Mouse (Mus musculus): ENCODE measurements at regions not wholly inside any gene's neighbourhood (a gene's known extent, or its start where the extent isn't known, plus 50 kb on each side); places are given as distances from the start of the nearest gene placed in this dataset.

DNA sequence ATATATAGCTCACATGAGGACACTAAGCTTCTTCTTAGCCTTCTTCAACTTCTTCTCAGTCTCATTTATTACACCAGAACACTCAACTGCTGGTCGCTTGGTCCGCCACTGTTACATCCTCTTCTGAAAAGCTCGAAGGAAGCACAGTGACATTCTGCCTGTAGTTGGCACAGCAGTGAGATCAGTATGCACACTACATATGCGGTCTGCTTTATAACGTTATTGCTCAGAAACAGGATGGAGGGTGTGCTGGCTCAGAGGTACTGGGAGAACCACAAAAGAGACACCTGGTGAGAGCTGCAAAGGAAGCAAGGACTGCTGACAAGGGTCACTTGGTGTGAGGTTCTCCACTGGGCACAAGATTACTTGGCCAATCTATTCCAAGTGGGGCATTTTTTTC, 179.5 kb downstream of the Ets1 start:
- Histone ChIP-seq H3K27me3 (ENCODE audit: control insufficient read depth, insufficient read depth, low read length, poor library complexity, severe bottlenecking) (no peaks in the 10 kb centered on the region), H3K36me3 (ENCODE audit: control insufficient read depth, insufficient read depth, low read length, poor library complexity, severe bottlenecking) (no peaks in the 10 kb centered on the region)
- DNase-seq (ENCODE audit: low read depth, low spot score): peak; percentile 5

DNA sequence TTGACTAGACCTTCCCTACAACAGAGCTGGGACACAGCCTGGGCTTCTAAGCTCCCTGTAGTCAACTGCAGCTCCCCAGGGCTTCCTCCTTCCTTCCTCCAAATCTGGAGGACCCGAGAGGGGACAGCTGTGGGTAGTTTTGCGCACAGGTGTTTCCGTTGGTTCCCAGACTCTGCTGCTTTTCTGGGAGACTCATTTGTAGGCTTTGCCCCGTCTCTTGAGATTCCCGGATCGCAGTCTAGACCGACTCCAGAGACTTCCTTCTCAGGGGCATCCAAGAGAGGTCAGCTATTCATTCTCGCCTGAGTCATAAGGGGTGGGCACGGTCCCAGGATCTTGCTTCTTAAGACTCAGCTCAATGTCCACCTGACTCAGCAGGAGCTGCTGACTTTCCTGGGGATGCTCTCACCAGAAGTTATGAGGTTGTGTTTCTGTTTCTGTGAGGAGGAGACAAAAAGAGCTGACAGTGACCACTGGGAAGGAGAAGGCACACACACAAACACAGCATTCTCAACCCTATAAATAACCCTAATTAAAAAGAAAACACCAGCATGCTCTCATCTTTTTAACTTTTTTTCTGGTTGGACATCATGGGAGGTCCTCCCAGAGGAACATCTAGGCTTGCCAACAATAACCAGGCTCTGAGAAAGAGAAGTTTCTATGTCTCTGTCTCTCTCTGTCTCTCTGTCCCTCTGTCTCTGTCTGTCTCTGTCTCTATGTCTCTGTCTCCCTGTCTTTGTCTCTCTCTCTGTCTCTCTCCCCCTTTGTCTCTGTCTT, 180.8 kb downstream of the Ets1 start:
- H3K36me3 ChIP-seq (ENCODE audit: control insufficient read depth, insufficient read depth, low read length, poor library complexity, severe bottlenecking): no peaks in the 10 kb centered on the region
- H3K27me3 ChIP-seq (ENCODE audit: control insufficient read depth, insufficient read depth, low read length, poor library complexity, severe bottlenecking): no peaks in the 10 kb centered on the region
- no peak for DNase-seq (ENCODE audit: low read depth, low spot score)

DNA sequence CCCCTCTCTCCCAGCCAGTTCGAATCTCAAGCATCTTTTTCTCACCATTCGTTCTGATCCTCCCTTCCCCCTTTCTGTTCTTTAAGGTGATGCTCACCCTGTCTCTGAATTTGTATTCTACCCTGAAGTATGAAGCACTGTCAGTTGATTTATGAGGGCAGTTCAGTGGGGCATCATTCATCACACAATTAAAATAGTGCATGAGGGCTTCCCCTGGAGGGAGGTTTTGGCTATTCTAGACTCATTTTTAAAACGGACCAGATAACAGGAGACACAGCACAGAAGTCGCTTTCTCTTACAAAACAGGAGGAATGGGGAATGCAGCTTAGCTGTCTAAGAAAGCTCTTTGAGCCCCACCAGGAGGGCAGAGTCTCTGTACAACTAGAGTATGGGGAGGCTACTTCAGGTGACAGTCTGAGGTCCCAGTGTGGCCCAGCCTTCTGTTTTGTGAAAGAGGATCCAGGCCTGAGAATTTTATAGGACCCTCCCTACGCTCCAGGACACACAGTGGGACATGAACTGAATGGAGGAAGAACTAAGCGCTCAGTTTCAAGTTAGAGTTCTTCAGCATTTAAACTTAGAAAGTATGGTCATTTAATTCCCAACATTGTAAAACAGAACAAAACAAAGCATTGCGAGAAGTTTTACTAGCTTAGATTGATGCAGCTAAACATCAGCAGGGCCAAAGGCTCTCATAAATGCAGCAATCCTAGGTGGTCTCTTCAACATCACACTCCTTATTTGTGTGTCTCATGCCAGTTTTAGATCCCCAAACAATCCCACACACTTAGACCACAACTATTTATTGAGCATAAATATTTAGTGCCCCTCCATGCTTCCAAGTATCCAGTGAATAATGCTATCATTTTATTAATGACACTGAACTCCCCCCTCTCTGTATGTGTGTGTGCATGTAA, 181.7 kb downstream of the Ets1 start:
- no peaks in the 10 kb centered on the region for H3K27me3 ChIP-seq (ENCODE audit: control insufficient read depth, insufficient read depth, low read length, poor library complexity, severe bottlenecking)
- H3K36me3 ChIP-seq (ENCODE audit: control insufficient read depth, insufficient read depth, low read length, poor library complexity, severe bottlenecking): no peaks in the 10 kb centered on the region
- DNase-seq (ENCODE audit: low read depth, low spot score): no peak

DNA sequence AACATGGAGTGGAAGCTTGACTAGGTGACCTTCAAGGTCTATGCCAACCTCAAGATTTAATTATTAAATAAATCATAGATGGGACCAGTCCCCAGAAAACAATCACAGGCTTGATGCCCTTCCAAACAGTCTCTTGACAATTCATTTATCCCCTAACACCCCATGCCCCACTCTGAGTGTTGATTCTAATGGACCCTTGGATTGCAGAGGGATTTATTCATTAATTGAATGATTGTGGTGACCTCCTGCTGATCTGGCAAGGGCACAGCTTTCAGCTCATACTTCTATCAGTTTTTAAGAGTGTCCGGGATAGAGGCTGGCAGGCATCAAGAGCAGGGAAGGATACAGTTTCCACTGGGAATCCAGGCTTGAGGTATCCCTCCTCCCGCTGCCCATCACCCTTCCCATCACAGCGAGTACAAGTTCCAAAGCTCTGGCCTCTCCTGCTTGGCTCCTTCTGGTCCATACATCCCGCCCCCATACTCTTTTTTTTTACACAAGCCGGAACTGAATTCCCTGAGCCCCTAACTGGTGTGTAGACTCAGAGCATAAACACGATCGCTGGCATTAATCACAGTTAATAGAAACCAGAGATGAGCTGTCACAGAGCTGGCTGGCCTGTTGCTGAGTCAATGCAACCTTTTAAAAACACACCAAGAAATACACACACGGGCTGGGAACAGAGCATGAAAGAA, 187.6 kb downstream of the Ets1 start:
- Histone ChIP-seq H3K27me3 (ENCODE audit: control insufficient read depth, insufficient read depth, low read length, poor library complexity, severe bottlenecking) (no peaks in the 10 kb centered on the region), H3K36me3 (ENCODE audit: control insufficient read depth, insufficient read depth, low read length, poor library complexity, severe bottlenecking) (no peaks in the 10 kb centered on the region)
- DNase-seq (ENCODE audit: low read depth, low spot score): no peak

- no peaks in the 10 kb centered on the region for H3K36me3 ChIP-seq (ENCODE audit: control insufficient read depth, insufficient read depth, low read length, poor library complexity, severe bottlenecking)
- no peak for DNase-seq (ENCODE audit: low read depth, low spot score)
- no peaks in the 10 kb centered on the region for H3K27me3 ChIP-seq (ENCODE audit: control insufficient read depth, insufficient read depth, low read length, poor library complexity, severe bottlenecking)
Measured at GRCm38 (mm10) chr9:32824134-32824531, 188.1 kb downstream of the Ets1 start.

DNA sequence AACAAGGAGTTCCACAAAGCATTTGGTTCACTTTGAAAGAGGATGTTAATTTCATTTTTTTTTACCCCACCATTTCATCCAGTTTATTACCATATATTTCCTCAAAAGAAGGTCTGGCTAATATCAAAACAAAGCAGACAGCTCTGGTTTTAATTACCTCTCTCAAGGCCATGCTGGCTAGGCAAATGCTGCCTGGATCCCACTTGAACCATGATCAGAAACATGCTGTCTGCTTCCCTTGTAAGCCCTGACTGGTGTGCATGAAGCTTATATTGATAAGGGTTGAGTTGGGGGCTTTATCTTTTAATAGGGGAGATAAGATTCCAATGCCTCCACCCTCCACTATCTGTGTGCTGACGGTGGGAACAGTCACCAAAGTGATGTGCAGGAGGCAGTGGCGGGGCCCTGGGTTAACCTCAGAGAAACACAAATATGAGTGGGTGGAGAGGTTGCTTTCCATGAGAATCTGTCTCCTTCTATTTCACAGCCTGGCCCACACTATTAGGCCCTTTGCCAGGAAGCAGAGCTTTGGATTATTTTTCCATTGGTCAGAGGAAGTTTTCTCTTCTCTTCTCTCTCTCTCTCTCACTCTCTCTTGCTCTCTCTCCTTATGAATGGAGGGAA, 194.4 kb downstream of the Ets1 start:
- Histone ChIP-seq H3K27me3 (ENCODE audit: control insufficient read depth, insufficient read depth, low read length, poor library complexity, severe bottlenecking) (no peaks in the 10 kb centered on the region), H3K36me3 (ENCODE audit: control insufficient read depth, insufficient read depth, low read length, poor library complexity, severe bottlenecking) (no peaks in the 10 kb centered on the region)
- DNase-seq (ENCODE audit: low read depth, low spot score): no peak

- H3K36me3 ChIP-seq (ENCODE audit: control insufficient read depth, insufficient read depth, low read length, poor library complexity, severe bottlenecking): no peaks in the 10 kb centered on the region
- no peaks in the 10 kb centered on the region for H3K27me3 ChIP-seq (ENCODE audit: control insufficient read depth, insufficient read depth, low read length, poor library complexity, severe bottlenecking)
- no peak for DNase-seq (ENCODE audit: low read depth, low spot score)
Measured at GRCm38 (mm10) chr9:32833373-32833772, 197.4 kb downstream of the Ets1 start.

DNA sequence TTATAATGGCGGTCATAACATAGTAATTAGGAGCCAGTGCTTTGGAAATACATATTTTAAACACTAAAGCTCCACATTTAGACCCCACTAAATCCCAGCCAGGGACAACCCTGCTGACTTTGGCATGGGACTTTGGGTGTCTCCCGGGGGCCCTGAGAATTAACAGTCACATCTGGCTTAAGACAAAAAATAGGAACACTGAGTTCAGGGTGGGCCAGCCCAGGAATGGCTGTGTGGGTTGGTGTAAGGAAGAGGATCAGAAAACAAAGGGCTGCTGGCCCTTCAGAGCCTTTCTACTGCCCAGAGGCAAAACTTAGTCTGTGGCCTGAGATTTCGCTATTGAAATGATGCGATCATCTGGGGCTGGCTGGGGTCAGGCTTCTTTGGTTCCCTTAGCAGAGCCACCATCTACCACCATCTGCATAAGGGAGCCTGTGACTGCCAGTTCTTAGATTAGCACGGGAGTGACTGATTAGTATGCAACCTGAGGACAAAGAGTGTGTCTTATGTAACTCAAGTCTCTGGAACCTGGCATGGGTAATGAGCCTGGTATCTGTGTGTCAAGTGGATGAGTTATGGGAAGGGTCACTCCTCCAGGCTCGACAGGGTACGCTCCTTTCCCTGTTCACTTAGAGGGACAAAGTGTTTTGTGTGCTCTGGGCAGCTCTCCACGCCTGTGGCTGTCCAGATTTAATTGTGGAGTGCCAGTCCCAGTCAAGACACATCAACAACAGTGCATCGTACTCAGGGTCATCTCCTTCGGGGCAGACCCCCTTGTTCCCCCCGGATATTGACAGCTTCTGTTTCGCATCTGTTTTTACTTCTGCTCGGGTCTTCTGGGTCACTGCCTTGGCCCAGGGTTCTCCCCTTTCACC, 199.0 kb downstream of the Ets1 start:
- Histone ChIP-seq H3K36me3 (ENCODE audit: control insufficient read depth, insufficient read depth, low read length, poor library complexity, severe bottlenecking) (no peaks in the 10 kb centered on the region), H3K27me3 (ENCODE audit: control insufficient read depth, insufficient read depth, low read length, poor library complexity, severe bottlenecking) (no peaks in the 10 kb centered on the region)
- no peak for DNase-seq (ENCODE audit: low read depth, low spot score)

- Histone ChIP-seq H3K36me3 (ENCODE audit: control insufficient read depth, insufficient read depth, low read length, poor library complexity, severe bottlenecking) (no peaks in the 10 kb centered on the region), H3K27me3 (ENCODE audit: control insufficient read depth, insufficient read depth, low read length, poor library complexity, severe bottlenecking) (no peaks in the 10 kb centered on the region)
- no peak for DNase-seq (ENCODE audit: low read depth, low spot score)
Measured at GRCm38 (mm10) chr9:32835626-32835971, 199.6 kb downstream of the Ets1 start.

- H3K27me3 ChIP-seq (ENCODE audit: control insufficient read depth, insufficient read depth, low read length, poor library complexity, severe bottlenecking): no peaks in the 10 kb centered on the region
- DNase-seq (ENCODE audit: low read depth, low spot score): no peak
- no peaks in the 10 kb centered on the region for H3K36me3 ChIP-seq (ENCODE audit: control insufficient read depth, insufficient read depth, low read length, poor library complexity, severe bottlenecking)
Measured at GRCm38 (mm10) chr9:32836371-32836770, 200.3 kb downstream of the Ets1 start.

- no peaks in the 10 kb centered on the region for H3K27me3 ChIP-seq (ENCODE audit: control insufficient read depth, insufficient read depth, low read length, poor library complexity, severe bottlenecking)
- H3K36me3 ChIP-seq (ENCODE audit: control insufficient read depth, insufficient read depth, low read length, poor library complexity, severe bottlenecking): no peaks in the 10 kb centered on the region
- DNase-seq (ENCODE audit: low read depth, low spot score): no peak
Measured at GRCm38 (mm10) chr9:32847361-32847760, 211.3 kb downstream of the Ets1 start.

DNA sequence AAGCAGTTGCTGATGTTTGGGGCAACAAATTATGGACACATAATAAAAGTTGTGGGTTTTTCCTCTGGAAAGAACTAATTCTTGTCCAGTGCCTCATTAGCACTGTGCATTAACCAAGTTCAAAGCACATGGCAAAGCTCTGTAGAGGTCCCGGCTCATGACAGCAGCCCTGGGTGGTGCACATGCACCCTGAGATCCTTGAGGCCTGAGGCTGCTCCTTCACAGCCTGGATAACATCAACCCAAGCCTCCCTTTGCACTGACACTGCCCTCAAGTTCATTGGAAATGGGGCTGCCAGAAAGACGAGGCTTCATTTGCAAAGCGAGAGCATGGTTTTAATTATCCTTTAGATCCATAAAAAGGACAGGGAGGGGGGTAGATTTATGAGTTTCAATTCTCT, 216.3 kb downstream of the Ets1 start:
- Histone ChIP-seq H3K36me3 (ENCODE audit: control insufficient read depth, insufficient read depth, low read length, poor library complexity, severe bottlenecking) (no peaks in the 10 kb centered on the region), H3K27me3 (ENCODE audit: control insufficient read depth, insufficient read depth, low read length, poor library complexity, severe bottlenecking) (no peaks in the 10 kb centered on the region)
- no peak for DNase-seq (ENCODE audit: low read depth, low spot score)

- Histone ChIP-seq H3K27me3 (ENCODE audit: control insufficient read depth, insufficient read depth, low read length, poor library complexity, severe bottlenecking) (no peaks in the 10 kb centered on the region), H3K36me3 (ENCODE audit: control insufficient read depth, insufficient read depth, low read length, poor library complexity, severe bottlenecking) (no peaks in the 10 kb centered on the region)
- DNase-seq (ENCODE audit: low read depth, low spot score): peak; percentile 15
Measured at GRCm38 (mm10) chr9:32863286-32863685, 227.3 kb downstream of the Ets1 start.

DNA sequence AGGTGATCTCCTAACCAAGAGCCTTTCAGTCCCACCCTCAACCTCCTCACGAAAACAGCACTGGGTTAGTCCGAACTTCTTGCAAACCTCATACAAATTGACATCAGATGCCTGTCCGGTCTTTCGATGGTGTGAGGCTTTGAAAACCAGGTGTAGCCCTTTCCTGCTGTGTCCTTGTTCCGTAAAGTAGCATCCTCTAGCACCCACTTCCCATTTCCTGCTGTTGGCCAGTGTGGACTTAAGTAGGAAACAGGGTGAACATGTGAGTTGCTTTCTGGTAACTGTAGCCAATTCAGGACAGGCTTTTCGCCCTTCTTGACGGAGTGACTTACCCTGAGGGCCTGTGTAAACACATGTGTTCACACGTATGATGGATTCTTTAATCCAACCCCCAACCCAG, 232.9 kb downstream of the Ets1 start:
- Histone ChIP-seq H3K27me3 (ENCODE audit: control insufficient read depth, insufficient read depth, low read length, poor library complexity, severe bottlenecking) (no peaks in the 10 kb centered on the region), H3K36me3 (ENCODE audit: control insufficient read depth, insufficient read depth, low read length, poor library complexity, severe bottlenecking) (no peaks in the 10 kb centered on the region)
- no peak for DNase-seq (ENCODE audit: low read depth, low spot score)
